Mouse (Mus musculus): ENCODE results near the gene Olfr78. TPM values are rescaled to one million over a fixed set of nuclear protein-coding genes. Genes with fewer than 3 reads are reported as not detected.

The Olfr78 gene
- polyA plus RNA-seq (2012; rRNA removed): 0.06 and 0.15 TPM in 2 replicates

GRCm38 (mm10) chr7:102759266-102759665 lies at the start of gene Olfr78, which contains the start of gene Olfr560:
Gene Olfr78, minus strand, starts transcription at chr7:102759471.
Gene Olfr560, minus strand, starts transcription at chr7:102759366.

GRCm38 (mm10) chr7:102803180-102803579 lies 43.9 kb upstream of the Olfr78 start, which contains the start of gene Olfr564:
Gene Olfr564, plus strand, starts transcription at chr7:102803480.

GRCm38 (mm10) chr7:102770921-102771320 lies 11.7 kb upstream of the Olfr78 start, which contains the start of gene Olfr561:
Gene Olfr561, plus strand, starts transcription at chr7:102771221.

GRCm38 (mm10) chr7:102727391-102727790 lies 31.9 kb downstream of the Olfr78 start, which contains the start of gene Olfr559:
Gene Olfr559, minus strand, starts transcription at chr7:102727491.

GRCm38 (mm10) chr7:102718970-102719369 lies 40.3 kb downstream of the Olfr78 start, which contains the start of gene Olfr33:
Gene Olfr33, minus strand, starts transcription at chr7:102719070.

GRCm38 (mm10) chr7:102701915-102702314 lies 57.4 kb downstream of the Olfr78 start, which contains the start of gene Olfr558:
Gene Olfr558, plus strand, starts transcription at chr7:102702215.

GRCm38 (mm10) chr7:102695358-102696125 lies 63.7 kb downstream of the Olfr78 start, which contains the start of gene Olfr557:
Gene Olfr557, plus strand, starts transcription at chr7:102695910.

Other genes with a start within 250 kb of the Olfr78 start
- gene Olfr547, start 224.7 kb downstream of the Olfr78 start, polyA plus RNA-seq (2012; rRNA removed): not detected in 2 replicates
- 0.01 TPM in 1 of 2 replicates, not detected in the other for gene Olfr548-ps1, start 218.6 kb downstream of the Olfr78 start, polyA plus RNA-seq (2012; rRNA removed)
- not detected in 2 replicates for gene Olfr549, start 209.6 kb downstream of the Olfr78 start, polyA plus RNA-seq (2012; rRNA removed)
- 4.2 and 5.1 TPM in 2 replicates for gene Trim21, start 194.0 kb downstream of the Olfr78 start, polyA plus RNA-seq (2012; rRNA removed)
- not detected in 2 replicates for gene Olfr550, start 188.0 kb downstream of the Olfr78 start, polyA plus RNA-seq (2012; rRNA removed)
- not detected in 2 replicates for gene Olfr551, start 167.6 kb downstream of the Olfr78 start, polyA plus RNA-seq (2012; rRNA removed)
- gene Olfr552, start 161.7 kb downstream of the Olfr78 start, polyA plus RNA-seq (2012; rRNA removed): not detected in 2 replicates
- not detected in 2 replicates for gene Olfr553, start 141.3 kb downstream of the Olfr78 start, polyA plus RNA-seq (2012; rRNA removed)
- not detected in 2 replicates for gene Olfr554, start 121.0 kb downstream of the Olfr78 start, polyA plus RNA-seq (2012; rRNA removed)
- gene Olfr555, start 100.6 kb downstream of the Olfr78 start, polyA plus RNA-seq (2012; rRNA removed): not detected in 2 replicates
- not detected in 2 replicates for gene Olfr556, start 94.6 kb downstream of the Olfr78 start, polyA plus RNA-seq (2012; rRNA removed)
- gene Trim68, start 72.1 kb downstream of the Olfr78 start, polyA plus RNA-seq (2012; rRNA removed): 20.2 and 24.8 TPM in 2 replicates
- gene Olfr557, start 63.6 kb downstream of the Olfr78 start, polyA plus RNA-seq (2012; rRNA removed): 0.06 TPM in 1 of 2 replicates, not detected in the other
- 0.04 and 0.21 TPM in 2 replicates for gene Olfr558, start 57.3 kb downstream of the Olfr78 start, polyA plus RNA-seq (2012; rRNA removed)
- gene Olfr33, start 40.4 kb downstream of the Olfr78 start, polyA plus RNA-seq (2012; rRNA removed): not detected in 2 replicates
- not detected in 2 replicates for gene Olfr559, start 32.0 kb downstream of the Olfr78 start, polyA plus RNA-seq (2012; rRNA removed)
- gene Olfr560, start 105 bp downstream of the Olfr78 start, polyA plus RNA-seq (2012; rRNA removed): not detected in 2 replicates
- 0.05 TPM in 1 of 2 replicates, not detected in the other for gene Olfr561, start 11.8 kb upstream of the Olfr78 start, polyA plus RNA-seq (2012; rRNA removed)
- not detected in 2 replicates for gene Olfr564, start 44.0 kb upstream of the Olfr78 start, polyA plus RNA-seq (2012; rRNA removed)
- gene Olfr566, start 99.3 kb upstream of the Olfr78 start, polyA plus RNA-seq (2012; rRNA removed): not detected in 2 replicates
- not detected in 2 replicates for gene Olfr568, start 117.7 kb upstream of the Olfr78 start, polyA plus RNA-seq (2012; rRNA removed)
- not detected in 2 replicates for gene Olfr569, start 131.4 kb upstream of the Olfr78 start, polyA plus RNA-seq (2012; rRNA removed)
- gene Olfr570, start 135.1 kb upstream of the Olfr78 start, polyA plus RNA-seq (2012; rRNA removed): not detected in 2 replicates
- gene Olfr571, start 158.1 kb upstream of the Olfr78 start, polyA plus RNA-seq (2012; rRNA removed): 0.05 and 0.11 TPM in 2 replicates
- gene Olfr572, start 164.9 kb upstream of the Olfr78 start, polyA plus RNA-seq (2012; rRNA removed): not detected in 2 replicates
- not detected in 2 replicates for gene Olfr573-ps1, start 183.1 kb upstream of the Olfr78 start, polyA plus RNA-seq (2012; rRNA removed)
- not detected in 2 replicates for gene Olfr574, start 189.0 kb upstream of the Olfr78 start, polyA plus RNA-seq (2012; rRNA removed)
- gene Olfr575, start 199.3 kb upstream of the Olfr78 start, polyA plus RNA-seq (2012; rRNA removed): not detected in 2 replicates
- gene Olfr576, start 203.2 kb upstream of the Olfr78 start, polyA plus RNA-seq (2012; rRNA removed): not detected in 2 replicates
- not detected in 2 replicates for gene Olfr577, start 216.5 kb upstream of the Olfr78 start, polyA plus RNA-seq (2012; rRNA removed)
- gene Olfr578, start 229.9 kb upstream of the Olfr78 start, polyA plus RNA-seq (2012; rRNA removed): not detected in 2 replicates